Mouse (Mus musculus) adrenal gland, adult 8-10 months (tissue): ENCODE data around the gene Slc26a6. TPM values are rescaled to one million over a fixed set of nuclear protein-coding genes. Genes with fewer than 3 reads are reported as not detected.

Experiments
- microRNA-seq, 2 experiments: library from miRNA; unstranded; fragments of <30 nt; microRNA quantifications; one replicate each; pipeline ENCODE4 v1.2.0; 2022
- total RNA-seq, 4 experiments: library from RNA; stranded (reverse); gene quantifications; 2 replicates each; pipeline ENCODE4 v1.2.4; 2022

Slc26a6 gene
- total RNA-seq, 4 experiments from 2014 or later = 8.4 to 14.4 (median 12.3) TPM

Small RNA genes lying within 50 kb of the gene (microRNA-seq; reads per million reads assigned to microRNA genes)
- 0 reads per million in 2 experiments for gene Gm23156

Other genes starting within 250 kb of the Slc26a6 start
- gene Arih2, start 203.9 kb upstream of the Slc26a6 start, total RNA-seq = 10 to 100 TPM; 53.4 to 73.7 (median 61.0) TPM
- gene Slc25a20, start 191.2 kb upstream of the Slc26a6 start, total RNA-seq = 100 to 1,000 TPM in 1 of 4 experiments, 10 to 100 TPM in 3; 71.4 to 108 (median 90.9) TPM
- 10 to 100 TPM; 29.9 to 45.0 (median 33.7) TPM for gene Prkar2a, start 164.0 kb upstream of the Slc26a6 start, total RNA-seq
- 100 to 1,000 TPM in 3 of 4 experiments, 10 to 100 TPM in 1; 93.0 to 156 (median 128) TPM for gene Ip6k2, start 69.5 kb upstream of the Slc26a6 start, total RNA-seq
- 10 to 100 TPM; 11.1 to 19.0 (median 17.0) TPM for gene Nckipsd, start 44.9 kb upstream of the Slc26a6 start, total RNA-seq
- 1 to 10 TPM; 3.0 to 8.6 (median 7.9) TPM for gene Celsr3, start 27.0 kb upstream of the Slc26a6 start, total RNA-seq
- under 1 TPM in 1 of 4 experiments, not detected in 3; 0.59 TPM for gene Tmem89, start 61.3 kb downstream of the Slc26a6 start, total RNA-seq
- 100 to 1,000 TPM; 381 to 565 (median 479) TPM for gene Uqcrc1, start 83.3 kb downstream of the Slc26a6 start, total RNA-seq
- 10 to 100 TPM in 1 of 4 experiments, 1 to 10 TPM in 3; 2.6 to 12.4 (median 6.9) TPM for gene Col7a1, start 100.3 kb downstream of the Slc26a6 start, total RNA-seq
- gene Ucn2, start 132.7 kb downstream of the Slc26a6 start, total RNA-seq = 1 to 10 TPM in 1 of 4 experiments, under 1 TPM in 3; 0.31 to 1.0 (median 0.45) TPM
- gene Pfkfb4, start 138.5 kb downstream of the Slc26a6 start, total RNA-seq = 10 to 100 TPM in 2 of 4 experiments, 1 to 10 TPM in 2; 6.2 to 21.6 (median 12.0) TPM
- gene Shisa5, start 185.3 kb downstream of the Slc26a6 start, total RNA-seq = 100 to 1,000 TPM; 126 to 177 (median 159) TPM
- 10 to 100 TPM; 19.0 to 25.3 (median 21.7) TPM for gene Trex1, start 206.5 kb downstream of the Slc26a6 start, total RNA-seq
- gene Atrip, start 220.8 kb downstream of the Slc26a6 start, total RNA-seq = 10 to 100 TPM; 16.3 to 27.7 (median 22.2) TPM
- gene Ccdc51, start 229.2 kb downstream of the Slc26a6 start, total RNA-seq = 10 to 100 TPM; 17.3 to 20.0 (median 18.7) TPM
- 100 to 1,000 TPM; 342 to 453 (median 370) TPM for gene Tma7, start 229.3 kb downstream of the Slc26a6 start, total RNA-seq
- gene Plxnb1, start 242.1 kb downstream of the Slc26a6 start, total RNA-seq = 100 to 1,000 TPM; 128 to 173 (median 140) TPM